Mouse (Mus musculus) embryonic fibroblast, embryonic 13.5 days (primary cell): ENCODE data around the gene Pik3c2g.

Experiments used
- CTCF ChIP-seq: IDR thresholded peaks from 2 replicates; pipeline ENCODE4 v1.5.1; 2011; ENCODE audit warnings: mild to moderate bottlenecking, control low read depth, low read length, moderate library complexity, borderline replicate concordance; ENCODE audit not compliant: insufficient read depth
- POLR2A ChIP-seq: IDR thresholded peaks from 2 replicates; pipeline ENCODE4 v1.6.1; 2011; ENCODE audit warnings: low read depth, mild to moderate bottlenecking, control low read depth, low read length, moderate library complexity

GRCm38 (mm10) chr6:139851705-139852603, 264.9 kb downstream of the Pik3c2g start:
- TF ChIP-seq POLR2A (no peak), CTCF (no peak)
